Mouse (Mus musculus) G1E (cell line): ENCODE measurements around the gene B3galt5.

Source experiments
- CTCF ChIP-seq: IDR thresholded peaks from 2 replicates; pipeline ENCODE4 v1.5.1; 2012; ENCODE audit warnings: low read depth, low read length, inconsistent platforms, mixed read lengths
- GATA1 ChIP-seq: IDR thresholded peaks from 2 replicates; pipeline ENCODE4 v1.6.1; 2012; ENCODE audit warnings: borderline replicate concordance, low read length, inconsistent platforms, mixed read lengths
- GATA2 ChIP-seq: IDR thresholded peaks from 2 replicates; pipeline ENCODE4 v1.6.1; 2012; ENCODE audit warnings: low read depth, low read length, inconsistent platforms, borderline replicate concordance
- TAL1 ChIP-seq: conservative IDR thresholded peaks from 2 replicates; pipeline ENCODE4 v1.6.1; 2012; ENCODE audit warnings: low read depth, low read length, inconsistent platforms, mixed read lengths

DNA sequence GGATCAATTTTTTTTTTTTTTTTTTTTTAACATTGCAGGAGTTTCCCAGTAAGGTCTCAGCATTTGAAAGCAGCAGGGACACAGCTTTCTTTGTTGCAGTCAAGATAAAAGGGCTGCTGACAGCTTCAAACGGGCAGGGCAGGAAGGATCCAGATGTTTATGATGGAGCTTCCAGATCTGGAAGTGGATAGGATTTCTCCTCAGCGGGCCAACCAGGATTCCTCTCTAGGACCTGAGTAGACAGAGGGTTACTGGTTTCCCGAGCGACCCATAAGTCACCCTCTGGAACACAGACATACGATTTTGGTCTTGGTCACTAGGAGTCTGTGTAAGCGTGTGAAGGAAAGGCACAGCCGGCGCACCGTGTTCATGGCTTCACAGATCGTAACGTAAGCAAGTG lies 112.5 kb downstream of the B3galt5 start:
- TF ChIP-seq CTCF = no peak
- TF ChIP-seq TAL1 = no peak
- TF ChIP-seq GATA1 = no peak
- no peak for TF ChIP-seq GATA2
